ENCODE assay signal across 21 mouse cellular contexts in genomic region chr2:169101506-169102261, GRCm38 (mm10).
DNase-seq lines count a peak whose midpoint lies in the region; ATAC-seq and TF ChIP-seq lines count a peak whose summit lies in the region.
"Had no signal": no experiment of that assay in that cellular context is flagged by ENCODE, and none has a peak within 500 bp of the region (broad histone marks: within the 10 kb centered on the region; RNA-seq: fewer than 3 reads in every experiment).

No protein-coding gene starts in this region.

- no peaks in the 10 kb centered on the region for H3K4me1 ChIP-seq in kidney, adult 2 months (ENCODE audit: control insufficient read depth, insufficient read depth, low read length)
- H3K4me1 ChIP-seq in kidney, embryonic 14.5 days (ENCODE audit: control insufficient read depth, insufficient read depth, low read length), result 0 out of 2 replicates have a peak, but pooled peaks cover 3% of the 10 kb centered on the region
- peaks cover 3 to 15% of the 10 kb centered on the region in 2 experiments; a peak in 3 of 4 replicates for H3K4me1 ChIP-seq in ES-E14 (ENCODE audit: control insufficient read depth in 2 of 2, insufficient read depth in 2 of 2, low read length in 2 of 2, poor library complexity in 1 of 2)
- H3K4me1 ChIP-seq in hindbrain, embryonic 14.5 days (replicated peaks; ENCODE audit: control insufficient read depth, insufficient read depth, low read length), result no peaks in the 10 kb centered on the region
- H3K4me1 ChIP-seq: heart, embryonic 15.5 days; megakaryocyte, embryonic 14.5 days; neural tube, embryonic 15.5 days had no signal

- peaks cover 11% of the 10 kb centered on the region; the same call in 1 of the 2 replicates for H3K9me3 ChIP-seq in kidney, embryonic 14.5 days (ENCODE audit: control insufficient read depth, low read length)
- no peaks in the 10 kb centered on the region for H3K9me3 ChIP-seq in ES-E14 (ENCODE audit: control insufficient read depth, insufficient read depth, low read depth, low read length)
- H3K9me3 ChIP-seq in hindbrain, embryonic 14.5 days (ENCODE audit: control insufficient read depth, low read length), result peaks cover 10% of the 10 kb centered on the region; the same call in 1 of the 2 replicates
- H3K9me3 ChIP-seq: embryonic facial prominence, embryonic 10.5 days; heart, embryonic 15.5 days had no signal

- no peak for TF ChIP-seq POLR2A in kidney, adult 2 months (IDR thresholded peaks at IDR 0.05; ENCODE audit: low read depth, low read length)

- H3K36me3 ChIP-seq in kidney, adult 2 months (ENCODE audit: control insufficient read depth, insufficient read depth, low read length), result no peaks in the 10 kb centered on the region
- H3K36me3 ChIP-seq in kidney, embryonic 14.5 days (ENCODE audit: control insufficient read depth, insufficient read depth, low read length), result no peaks in the 10 kb centered on the region
- H3K36me3 ChIP-seq in ES-E14 (ENCODE audit: control insufficient read depth, insufficient read depth, low read length, poor library complexity, severe bottlenecking), result no peaks in the 10 kb centered on the region
- no peaks in the 10 kb centered on the region for H3K36me3 ChIP-seq in hindbrain, embryonic 14.5 days (replicated peaks; ENCODE audit: control insufficient read depth, insufficient read depth)
- H3K36me3 ChIP-seq: embryonic facial prominence, embryonic 10.5 days; heart, embryonic 15.5 days; neural tube, embryonic 15.5 days had no signal

- WGBS in kidney, adult 2 months, result 82% methylated on average over 13 of the region's 13 CpGs
- WGBS in kidney, embryonic 14.5 days, result 89% methylated on average over 13 of the region's 13 CpGs
- 92% methylated on average over 13 of the region's 13 CpGs for WGBS in hindbrain, embryonic 14.5 days

- H3K27me3 ChIP-seq in kidney, adult 2 months (replicated peaks; ENCODE audit: control insufficient read depth, insufficient read depth, low read length), result no peaks in the 10 kb centered on the region
- no peaks in the 10 kb centered on the region for H3K27me3 ChIP-seq in kidney, embryonic 14.5 days (ENCODE audit: control insufficient read depth, insufficient read depth, low read length)
- H3K27me3 ChIP-seq in hindbrain, embryonic 14.5 days (ENCODE audit: control insufficient read depth, insufficient read depth, low read length), result no peaks in the 10 kb centered on the region
- H3K27me3 ChIP-seq: heart, embryonic 15.5 days; megakaryocyte, embryonic 14.5 days; neural tube, embryonic 15.5 days had no signal

- no peak for ATAC-seq in kidney, embryonic 14.5 days (ENCODE audit: low FRiP score, low TSS enrichment)
- no peak for ATAC-seq in hindbrain, embryonic 14.5 days (ENCODE audit: low FRiP score)
- ATAC-seq: CD4-positive, CD25-positive, alpha-beta regulatory T cell, adult 4 months; hindbrain, postnatal 0 days; midbrain, embryonic 16.5 days had no signal

- TF ChIP-seq CTCF in kidney, adult 2 months (conservative IDR thresholded peaks at IDR 0.05; ENCODE audit: insufficient read depth, insufficient read length, low read depth, low read length), result no peak

- peak; percentile 20 for DNase-seq in adrenal gland, adult 2 months
- DNase-seq in adrenal gland, adult 18-20 months (ENCODE audit: low spot score in 2 of 2), result no peak
- peak; percentile 70 for DNase-seq in kidney, adult 2 months
- no peak for DNase-seq in ES-E14 (ENCODE audit: low read depth, low spot score)
- peak; percentile 51 to 63 for DNase-seq in kidney, postnatal 25 days
- no peak for DNase-seq in layer of hippocampus, adult 8-10 months (ENCODE audit: low spot score in 2 of 2)
- DNase-seq in hindbrain, embryonic 14.5 days (ENCODE audit: low spot score), result no peak
- DNase-seq: cerebellum, adult 8-10 months; gastrocnemius, adult 2 months; layer of hippocampus, adult 9-11 months; thymus, postnatal 25 days had no signal

- H3K4me3 ChIP-seq in kidney, adult 2 months (ENCODE audit: insufficient read depth, low read depth, low read length), result no peak overlapping the region
- no peak overlapping the region for H3K4me3 ChIP-seq in kidney, embryonic 14.5 days (ENCODE audit: low read length)
- H3K4me3 ChIP-seq in ES-E14 (ENCODE audit: insufficient read depth in 1 of 2, low read depth in 1 of 2, low read length in 2 of 2, poor library complexity in 1 of 2, severe bottlenecking in 1 of 2), result peak overlapping the region in 1 of 2 experiments; percentile 2; a peak in 1 of 4 replicates
- H3K4me3 ChIP-seq in hindbrain, embryonic 14.5 days (replicated peaks; ENCODE audit: low read length), result no peak overlapping the region
- H3K4me3 ChIP-seq: embryonic facial prominence, embryonic 10.5 days; gastrocnemius, adult 2 months; heart, embryonic 15.5 days; megakaryocyte, embryonic 14.5 days; neural tube, embryonic 15.5 days had no signal

- H3K27ac ChIP-seq in kidney, adult 2 months (ENCODE audit: insufficient read depth, low read depth, low read length), result no peak overlapping the region
- H3K27ac ChIP-seq in kidney, embryonic 14.5 days (ENCODE audit: low read depth, low read length), result no peak overlapping the region
- H3K27ac ChIP-seq in ES-E14 (ENCODE audit: insufficient read depth, low read depth, low read length, poor library complexity, severe bottlenecking), result peak overlapping the region; percentile 92; the same call in 1 of the 2 replicates
- H3K27ac ChIP-seq in hindbrain, embryonic 14.5 days, result no peak overlapping the region
- H3K27ac ChIP-seq: embryonic facial prominence, embryonic 10.5 days; gastrocnemius, adult 2 months; heart, embryonic 15.5 days; hindbrain, postnatal 0 days; kidney, postnatal 0 days; neural tube, embryonic 15.5 days had no signal

- no peak overlapping the region for H3K9ac ChIP-seq in kidney, embryonic 14.5 days (ENCODE audit: low read depth, low read length)
- H3K9ac ChIP-seq in ES-E14 (ENCODE audit: insufficient read depth, low read depth, low read length, poor library complexity, severe bottlenecking), result peak overlapping the region; percentile 44; the same call in 1 of the 2 replicates
- H3K9ac ChIP-seq in hindbrain, embryonic 14.5 days, result no peak overlapping the region
- H3K9ac ChIP-seq: heart, embryonic 15.5 days; neural tube, embryonic 15.5 days had no signal

- in situ Hi-C loops in ES-E14 (cut with MboI; ENCODE audit: low sequenced_read_pairs in 2 of 2, unreplicated experiment in 2 of 2), result no loop called here

- no peak overlapping the region for H3K4me2 ChIP-seq in kidney, embryonic 14.5 days (replicated peaks; ENCODE audit: low read depth, low read length)
- no peak overlapping the region for H3K4me2 ChIP-seq in hindbrain, embryonic 14.5 days (replicated peaks)
- H3K4me2 ChIP-seq: heart, embryonic 15.5 days; liver, embryonic 11.5 days; neural tube, embryonic 15.5 days had no signal

TF ChIP-seq in ES-E14, 5 proteins besides CTCF, POLR2A, EP300 and RAD21:
- TF ChIP-seq CHD2 (IDR thresholded peaks at IDR 0.05; ENCODE audit: low read depth, low read length) (no peak), ZC3H11A (IDR thresholded peaks at IDR 0.05; ENCODE audit: borderline replicate concordance, low read depth, low read length) (no peak), MAFK (IDR thresholded peaks at IDR 0.05; ENCODE audit: insufficient read depth, low read depth, low read length) (no peak), ZNF384 (IDR thresholded peaks at IDR 0.05; ENCODE audit: low read depth, low read length) (no peak), HCFC1 (IDR thresholded peaks at IDR 0.05; ENCODE audit: borderline replicate concordance, insufficient read depth, low read length) (no peak)
TF ChIP-seq in ES-E14: peak in this region for 0.

Comparison
In these comparisons a context has a peak if more than half of its experiments do, and no peak if none do; other contexts are left out.
1. DNase-seq: peak in adrenal gland, adult 2 months (single experiment), kidney, adult 2 months (single experiment) and kidney, postnatal 25 days (2 of 2); none in adrenal gland, adult 18-20 months (0 of 2), ES-E14 (single experiment), layer of hippocampus, adult 8-10 months (0 of 2) and hindbrain, embryonic 14.5 days (single experiment).